Mouse (Mus musculus) erythroblast, embryonic 14.5 days (primary cell): ENCODE results near the gene Gatd1. TPM values are rescaled to one million over a fixed set of nuclear protein-coding genes. Genes with fewer than 3 reads are reported as not detected.

Experiments
- H3K27me3 ChIP-seq: 2 replicates; pipeline ENCODE4 v1.6.1; 2012; ENCODE audit warnings: inconsistent platforms; ENCODE audit not compliant: control insufficient read depth
- H3K36me3 ChIP-seq: 2 replicates; pipeline ENCODE4 v1.6.1; 2012; ENCODE audit warnings: mild to moderate bottlenecking, inconsistent platforms; ENCODE audit not compliant: control insufficient read depth
- H3K4me1 ChIP-seq: 2 replicates; pipeline ENCODE4 v1.6.1; 2012; ENCODE audit warnings: inconsistent platforms; ENCODE audit not compliant: control insufficient read depth
- H3K4me3 ChIP-seq: replicated peaks from 2 replicates; pipeline ENCODE3; 2012; ENCODE audit warnings: moderate library complexity, mild to moderate bottlenecking, inconsistent platforms
- H3K9me3 ChIP-seq: 2 replicates; pipeline ENCODE4 v1.6.1; 2012; ENCODE audit warnings: low read length, inconsistent platforms, mixed read lengths; ENCODE audit not compliant: control insufficient read depth
- GATA1 ChIP-seq: IDR thresholded peaks from 2 replicates; pipeline ENCODE4 v1.6.1; 2012; ENCODE audit warnings: low read length, inconsistent platforms, mixed read lengths
- TAL1 ChIP-seq: IDR thresholded peaks from 3 replicates; pipeline ENCODE4 v1.6.1; 2012; ENCODE audit warnings: low read length, inconsistent platforms, mixed read lengths
- polyA plus RNA-seq: library from polyadenylated mRNA; stranded (reverse); fragments of >175 nt; gene quantifications from 2 replicates; pipeline ENCODE4 v1.2.3, GENCODE M21; 2012

Gene Gatd1
- polyA plus RNA-seq, 1 experiment: 0.42 TPM

- no peaks in the 10 kb centered on the region for H3K27me3 ChIP-seq
- H3K36me3 ChIP-seq: peaks cover 50% of the 10 kb centered on the region
These were observed 29.3 kb upstream of the Gatd1 start for GRCm38 (mm10) chr7:141443081-141443821.

GRCm38 (mm10) chr7:141442199-141442598 lies 28.3 kb upstream of the Gatd1 start:
- Histone ChIP-seq H3K4me1 (peaks cover 82% of the 10 kb centered on the region), H3K9me3 (no peaks in the 10 kb centered on the region), H3K4me3 (peak overlapping the region; percentile 71), H3K27me3 (no peaks in the 10 kb centered on the region), H3K36me3 (peaks cover 57% of the 10 kb centered on the region)
- TF ChIP-seq TAL1: no peak
- no peak for TF ChIP-seq GATA1

More at GRCm38 (mm10) chr7:141443081-141443821, 29.3 kb upstream of the Gatd1 start:
- H3K4me3 ChIP-seq: peak overlapping the region; percentile 71
- H3K9me3 ChIP-seq: no peaks in the 10 kb centered on the region
- no peak for TF ChIP-seq GATA1
- no peak for TF ChIP-seq TAL1
- peaks cover 77% of the 10 kb centered on the region for H3K4me1 ChIP-seq

GRCm38 (mm10) chr7:141441460-141441859 lies 27.5 kb upstream of the Gatd1 start:
- H3K9me3 ChIP-seq: no peaks in the 10 kb centered on the region
- H3K4me1 ChIP-seq: peaks cover 83% of the 10 kb centered on the region
- peak overlapping the region; percentile 71 for H3K4me3 ChIP-seq
- H3K27me3 ChIP-seq: no peaks in the 10 kb centered on the region
- H3K36me3 ChIP-seq: peaks cover 59% of the 10 kb centered on the region
- TF ChIP-seq TAL1 (no peak), GATA1 (no peak)

GRCm38 (mm10) chr7:141440613-141441012 lies 26.7 kb upstream of the Gatd1 start:
- Histone ChIP-seq H3K4me1 (peaks cover 87% of the 10 kb centered on the region), H3K9me3 (no peaks in the 10 kb centered on the region), H3K36me3 (peaks cover 68% of the 10 kb centered on the region), H3K4me3 (peak overlapping the region; percentile 23), H3K27me3 (no peaks in the 10 kb centered on the region)
- TF ChIP-seq TAL1 (no peak), GATA1 (no peak)

- Histone ChIP-seq H3K27me3 (no peaks in the 10 kb centered on the region), H3K36me3 (peaks cover 69% of the 10 kb centered on the region), H3K4me3 (no peak overlapping the region), H3K9me3 (no peaks in the 10 kb centered on the region), H3K4me1 (peaks cover 93% of the 10 kb centered on the region)
- TF ChIP-seq TAL1 (no peak), GATA1 (no peak)
These were observed 25.9 kb upstream of the Gatd1 start for GRCm38 (mm10) chr7:141439811-141440210.

- H3K4me3 ChIP-seq: no peak overlapping the region
- H3K36me3 ChIP-seq: peaks cover 69% of the 10 kb centered on the region
- no peaks in the 10 kb centered on the region for H3K27me3 ChIP-seq
- H3K4me1 ChIP-seq: peaks cover 93% of the 10 kb centered on the region
- no peaks in the 10 kb centered on the region for H3K9me3 ChIP-seq
- TF ChIP-seq GATA1: no peak
- no peak for TF ChIP-seq TAL1
These were observed 25.3 kb upstream of the Gatd1 start for GRCm38 (mm10) chr7:141439140-141439679.

- H3K4me1 ChIP-seq: peaks cover 93% of the 10 kb centered on the region
- no peaks in the 10 kb centered on the region for H3K9me3 ChIP-seq
- no peaks in the 10 kb centered on the region for H3K27me3 ChIP-seq
- H3K36me3 ChIP-seq: peaks cover 76% of the 10 kb centered on the region
- no peak overlapping the region for H3K4me3 ChIP-seq
- TF ChIP-seq TAL1: no peak
- no peak for TF ChIP-seq GATA1
These were observed 24.4 kb upstream of the Gatd1 start for GRCm38 (mm10) chr7:141438201-141438968.

- H3K4me1 ChIP-seq: peaks cover 92% of the 10 kb centered on the region
- no peaks in the 10 kb centered on the region for H3K27me3 ChIP-seq
- peaks cover 78% of the 10 kb centered on the region for H3K36me3 ChIP-seq
- TF ChIP-seq TAL1: no peak
- TF ChIP-seq GATA1: no peak
- peak within 1 kb of the TSS; percentile 76 for H3K4me3 ChIP-seq
- no peaks in the 10 kb centered on the region for H3K9me3 ChIP-seq
These were observed 23.5 kb upstream of the Gatd1 start, which contains the start of gene Slc25a22 for GRCm38 (mm10) chr7:141437178-141438120. Gene Slc25a22, minus strand, starts transcription at chr7:141437892.
